Mouse (Mus musculus) left cerebral cortex, adult 18-20 months (tissue): ENCODE data around the gene Cdk9. TPM values are rescaled to one million over a fixed set of nuclear protein-coding genes. Genes with fewer than 3 reads are reported as not detected.
A peak's percentile ranks its signal among the peaks of the same experiment; 100 is the strongest.

Source experiments
- DNase-seq, 2 experiments: peaks; one replicate each; pipeline ENCODE4 v3.0.0; 2021 to 2022; ENCODE audit warnings: low spot score in 2 of 2, mixed read lengths in 1 of 2
- total RNA-seq, 2 experiments: library from RNA; stranded (reverse); gene quantifications; 2 replicates each; pipeline ENCODE4 v1.2.3; 2021

Gene Cdk9
- total RNA-seq, 2 experiments from 2014 or later = 128 to 133 TPM

- no peak for DNase-seq
These were observed 3.2 kb downstream of the Cdk9 start for GRCm38 (mm10) chr2:32709521-32710137.

- peak in 1 of 2 experiments; percentile 57 for DNase-seq
These were observed 4.2 kb downstream of the Cdk9 start for GRCm38 (mm10) chr2:32708643-32709042.

DNA sequence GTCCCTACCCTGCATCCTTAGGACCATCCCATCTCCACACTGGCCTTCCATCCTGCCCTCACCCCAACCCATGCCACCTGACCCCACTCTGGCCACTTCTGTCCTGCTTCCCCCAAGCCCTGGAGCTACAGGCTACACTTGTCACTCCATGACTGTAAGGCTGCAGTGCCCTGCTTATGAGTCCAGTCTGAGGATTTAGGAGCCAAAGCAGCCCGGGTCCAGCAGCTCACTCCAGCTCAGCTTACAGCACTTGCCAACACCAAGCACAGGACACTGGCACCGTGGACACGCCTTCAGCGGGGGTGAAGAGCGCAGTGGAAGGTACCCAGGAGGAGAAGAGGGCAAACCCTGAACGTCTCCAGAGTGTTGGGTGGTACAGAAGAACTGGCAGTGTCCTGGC lies 5.9 kb downstream of the Cdk9 start:
- no peak for DNase-seq

- DNase-seq = no peak
These were observed 7.9 kb downstream of the Cdk9 start for GRCm38 (mm10) chr2:32705018-32705417.

DNA sequence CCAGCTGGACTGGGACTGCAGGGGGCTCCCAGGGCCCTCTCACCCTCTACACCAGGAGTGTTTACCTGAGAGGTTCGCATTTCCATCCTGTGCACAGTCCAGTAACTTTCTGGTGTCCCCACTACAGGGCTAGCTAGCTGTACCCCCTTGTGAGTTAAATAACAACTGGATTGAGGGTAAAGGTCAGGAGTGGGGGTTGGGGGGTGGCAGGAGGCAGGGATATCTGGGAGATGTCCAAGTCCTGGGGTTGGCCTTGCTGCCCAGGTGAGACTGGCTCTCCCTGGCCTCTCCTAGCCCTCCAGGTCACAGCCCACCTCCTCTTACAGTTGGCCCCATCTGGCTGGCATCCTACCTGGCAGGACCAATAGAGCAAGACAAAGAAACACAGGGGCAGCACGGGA lies 8.9 kb downstream of the Cdk9 start, which contains the start of gene Fpgs:
TSS of gene Fpgs (minus strand) at position 125 of the 401 bp plus-strand sequence.
- DNase-seq = no peak

GRCm38 (mm10) chr2:32703046-32703445 lies 9.8 kb downstream of the Cdk9 start:
- DNase-seq = no peak

DNA sequence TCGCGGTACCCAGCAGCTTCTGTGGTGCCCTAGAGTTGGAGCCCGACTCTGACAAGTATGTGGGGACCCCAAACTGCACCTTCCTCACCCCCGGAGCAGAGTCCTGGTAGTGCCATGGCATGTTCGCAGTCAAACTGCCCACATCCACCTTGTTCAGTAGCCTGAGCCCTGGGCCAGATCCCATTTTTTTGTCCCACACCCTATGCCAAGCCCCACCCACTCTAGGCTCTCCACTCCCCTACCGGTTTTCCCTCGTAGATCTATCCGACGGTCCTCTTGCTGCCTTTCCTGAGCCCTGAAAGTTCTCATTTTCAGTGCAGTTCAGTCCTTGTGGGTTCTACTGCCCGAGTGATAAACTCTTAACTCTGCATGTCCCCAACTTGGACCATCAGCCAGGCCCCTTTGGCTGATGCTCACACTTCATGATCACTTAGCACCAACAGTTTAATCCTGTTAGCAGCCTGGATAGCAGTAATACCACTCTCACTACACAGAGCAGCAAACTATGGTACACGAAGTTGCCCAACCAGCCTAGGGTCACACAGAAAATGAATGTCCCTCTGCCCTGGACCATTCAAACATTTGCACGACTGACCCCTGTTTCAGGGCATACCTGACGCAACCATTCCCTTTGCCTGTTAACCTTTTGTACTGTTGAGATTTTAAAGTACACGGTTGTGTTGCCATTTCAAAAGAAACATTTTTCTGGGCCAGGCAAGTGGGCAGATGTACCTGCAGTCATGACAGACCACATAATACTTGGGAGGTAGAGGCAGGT lies 11.7 kb downstream of the Cdk9 start:
- no peak for DNase-seq

GRCm38 (mm10) chr2:32699680-32700079 lies 13.2 kb downstream of the Cdk9 start:
- no peak for DNase-seq

- DNase-seq = no peak
These were observed 18.2 kb downstream of the Cdk9 start for GRCm38 (mm10) chr2:32694691-32695090.

GRCm38 (mm10) chr2:32693823-32694411 lies 19.0 kb downstream of the Cdk9 start:
- DNase-seq = peak; percentile 94

- no peak for DNase-seq
These were observed 19.6 kb downstream of the Cdk9 start for GRCm38 (mm10) chr2:32693282-32693681.

- no peak for DNase-seq
These were observed 20.4 kb downstream of the Cdk9 start for GRCm38 (mm10) chr2:32692496-32692895.

DNA sequence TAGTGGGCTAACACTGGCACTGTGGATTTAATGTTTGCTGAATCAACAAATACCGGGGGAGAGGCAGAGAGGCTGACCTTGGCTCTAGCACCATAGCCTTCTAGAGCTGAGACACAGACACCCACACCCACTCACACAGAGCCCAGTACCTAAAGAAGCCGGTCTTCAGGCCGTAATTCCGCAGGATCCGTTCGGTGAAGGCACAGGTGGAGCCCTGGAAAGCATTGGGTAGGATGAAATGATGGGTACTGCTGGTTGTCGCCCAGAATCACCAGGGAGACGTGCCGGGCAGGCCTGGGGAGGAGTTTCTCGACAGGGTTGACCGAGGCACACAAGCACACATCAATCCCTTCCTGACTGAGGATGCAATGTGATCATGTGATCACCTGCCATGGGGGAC lies 21.8 kb downstream of the Cdk9 start:
- no peak for DNase-seq

DNA sequence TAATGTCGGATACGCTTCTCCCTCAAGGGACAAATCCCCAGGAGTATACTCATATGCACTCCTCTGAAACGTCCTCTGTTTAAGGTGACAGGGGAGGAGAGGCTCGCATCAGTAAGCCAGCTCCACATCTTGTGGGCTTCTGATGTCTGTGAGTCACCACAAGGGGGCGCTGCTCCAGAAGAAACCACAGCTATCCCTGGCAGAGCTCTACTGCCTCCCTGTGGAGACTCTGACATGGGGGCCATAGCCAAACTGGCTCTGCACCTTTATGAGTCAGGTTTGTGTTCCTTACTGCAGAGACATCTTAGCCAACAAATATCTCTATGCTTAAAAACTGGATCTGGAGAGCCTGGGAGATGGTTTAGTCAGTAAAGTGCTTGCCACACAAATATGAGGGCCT lies 23.5 kb downstream of the Cdk9 start:
- DNase-seq = peak; percentile 90 to 95

GRCm38 (mm10) chr2:32687562-32687961 lies 25.3 kb downstream of the Cdk9 start:
- no peak for DNase-seq

DNA sequence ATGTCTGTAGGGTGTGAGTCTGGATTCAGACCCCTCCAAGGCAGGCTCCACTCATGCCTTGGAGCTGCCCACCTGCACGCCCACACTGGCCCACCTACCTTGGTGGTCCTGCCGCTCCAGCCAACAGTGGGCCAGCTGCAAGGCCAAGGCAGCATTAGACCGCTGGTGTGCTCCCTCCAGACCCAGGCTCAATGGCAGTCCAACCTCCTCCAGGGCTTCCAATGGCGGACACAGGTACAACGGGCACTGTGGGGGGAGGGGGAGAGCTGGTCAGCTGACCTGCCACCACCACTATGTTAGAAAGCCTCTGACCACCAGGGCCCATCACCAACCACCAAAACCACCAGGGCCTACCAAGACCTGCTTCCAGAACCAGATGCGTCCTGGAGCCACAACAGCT lies 26.2 kb downstream of the Cdk9 start:
- no peak for DNase-seq

- no peak for DNase-seq
These were observed 27.1 kb downstream of the Cdk9 start for GRCm38 (mm10) chr2:32685807-32686206.

DNA sequence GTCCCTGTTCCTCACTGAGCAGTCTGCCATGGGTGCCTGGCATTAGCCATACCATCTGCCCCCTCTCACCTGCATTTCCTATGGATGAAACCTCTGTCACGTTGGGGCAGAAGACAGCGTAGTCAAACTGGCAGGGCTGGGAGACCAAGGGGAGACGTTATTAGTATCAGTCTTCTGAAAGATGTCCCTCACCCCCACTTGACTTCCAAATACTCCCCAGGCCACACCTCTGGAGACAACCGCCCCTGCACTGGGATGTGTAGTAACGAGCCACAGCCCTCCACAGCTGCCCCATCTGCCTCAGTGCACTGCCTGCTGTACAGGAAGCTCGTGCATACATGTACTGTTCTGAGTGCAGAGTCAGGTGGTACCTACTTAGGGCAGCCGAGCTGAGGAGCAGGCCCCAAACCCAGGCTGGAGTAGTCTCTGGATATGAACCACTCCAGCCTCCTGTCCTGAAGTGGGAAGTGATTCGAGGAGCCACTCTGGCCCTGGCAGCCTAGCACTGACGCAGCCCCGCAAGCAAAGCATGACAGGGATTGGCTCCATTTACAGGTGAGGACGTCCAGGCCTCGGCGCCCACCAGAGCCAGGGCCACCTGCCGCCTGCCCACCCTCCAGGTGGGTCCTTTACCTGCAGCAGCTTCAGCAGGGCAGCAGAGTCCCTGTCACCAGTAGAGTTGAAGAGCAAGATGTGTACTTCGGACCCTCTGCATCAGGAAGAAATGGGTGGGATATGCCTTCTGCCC lies 28.0 kb downstream of the Cdk9 start:
- no peak for DNase-seq

DNA sequence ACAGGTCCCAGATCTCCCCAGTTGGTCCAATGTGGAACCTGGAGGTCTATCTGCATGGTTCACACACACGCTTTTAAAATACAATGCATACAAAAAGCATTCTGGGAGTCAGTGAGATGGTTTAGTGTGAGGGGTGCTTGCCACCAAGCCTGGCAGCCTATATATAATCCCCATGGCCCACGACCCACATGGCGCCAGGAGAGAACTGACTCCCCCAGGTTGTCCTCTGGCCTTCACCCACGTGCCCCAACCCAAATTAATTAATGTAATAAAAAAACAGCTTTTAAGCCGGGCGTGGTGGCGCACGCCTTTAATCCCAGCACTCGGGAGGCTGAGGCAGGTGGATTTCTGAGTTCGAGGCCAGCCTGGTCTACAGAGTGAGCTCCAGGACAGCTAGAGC lies 29.2 kb downstream of the Cdk9 start:
- DNase-seq = no peak

GRCm38 (mm10) chr2:32682721-32683417 lies 30.0 kb downstream of the Cdk9 start:
- DNase-seq = no peak

DNA sequence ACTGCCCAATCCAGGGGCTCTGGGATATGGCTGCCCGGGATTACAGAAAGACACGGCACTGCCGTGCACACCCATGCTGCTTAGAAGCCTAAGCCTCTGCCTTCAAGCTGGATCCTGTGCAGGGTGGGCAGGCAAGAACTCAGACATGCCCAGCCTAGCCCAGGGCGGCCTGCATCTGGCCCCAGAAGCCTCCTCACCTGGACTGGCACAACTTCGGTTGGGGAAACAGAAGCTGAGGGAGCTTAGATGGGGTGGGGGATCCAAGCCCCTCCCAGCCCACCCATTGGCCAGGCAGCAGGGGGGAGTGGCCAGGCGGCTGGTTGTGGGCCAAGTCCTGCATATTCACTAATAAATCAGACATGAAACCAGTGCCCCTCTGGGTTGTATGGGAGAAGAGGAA lies 31.1 kb downstream of the Cdk9 start:
- no peak for DNase-seq
